Mouse (Mus musculus): ENCODE measurements at regions not wholly inside any gene's neighbourhood (a gene's known extent, or its start where the extent isn't known, plus 50 kb on each side); places are given as distances from the start of the nearest gene placed in this dataset.
"Not testable (repeated sequence)": the region's sequence is repeated elsewhere in the genome, so short reads cannot be mapped to it uniquely, and the experiment has no call there.

DNA sequence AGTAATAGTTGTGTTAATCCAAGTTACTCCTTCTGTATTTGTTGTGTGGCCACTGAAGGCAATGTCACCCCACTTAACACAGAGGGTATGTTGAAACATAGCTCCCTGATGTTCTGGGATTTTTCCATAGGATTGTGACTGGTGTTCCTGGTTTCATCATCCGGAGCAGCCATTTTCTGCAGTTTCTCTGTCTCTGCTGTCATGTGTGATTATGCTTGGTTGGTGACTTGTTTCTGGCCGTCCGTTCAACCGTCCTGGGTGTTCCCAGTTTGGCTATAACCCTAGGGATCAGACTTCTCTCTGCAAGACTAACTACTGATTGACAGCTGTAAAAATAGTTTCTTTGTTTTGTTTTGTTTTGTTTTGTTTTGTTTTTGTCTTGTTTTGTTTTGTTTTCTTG is 98.1 kb upstream of the Rpl34 start:
- no peak for DNase-seq (ENCODE audit: low spot score in 2 of 2)

DNA sequence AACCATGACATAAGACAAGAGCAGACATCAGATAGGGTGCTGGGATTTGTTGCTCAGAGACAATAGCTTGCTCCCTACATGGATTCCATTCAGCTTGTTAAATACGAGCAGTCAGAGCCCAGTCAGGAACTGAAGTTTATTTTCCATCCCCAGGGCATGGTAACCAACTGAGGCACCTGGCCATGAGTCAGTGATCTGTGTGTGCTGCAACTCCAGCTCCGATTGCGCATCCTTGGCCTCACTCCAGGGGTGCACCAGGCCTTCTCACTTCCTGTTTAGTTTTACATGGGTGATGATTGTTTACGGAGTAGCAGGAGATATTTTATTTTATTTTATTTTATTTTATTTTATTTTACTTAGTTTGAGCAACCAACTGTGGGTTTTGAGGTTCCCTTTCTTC is 97.7 kb upstream of the Rpl34 start:
- no peak for DNase-seq (ENCODE audit: low spot score in 2 of 2)

DNA sequence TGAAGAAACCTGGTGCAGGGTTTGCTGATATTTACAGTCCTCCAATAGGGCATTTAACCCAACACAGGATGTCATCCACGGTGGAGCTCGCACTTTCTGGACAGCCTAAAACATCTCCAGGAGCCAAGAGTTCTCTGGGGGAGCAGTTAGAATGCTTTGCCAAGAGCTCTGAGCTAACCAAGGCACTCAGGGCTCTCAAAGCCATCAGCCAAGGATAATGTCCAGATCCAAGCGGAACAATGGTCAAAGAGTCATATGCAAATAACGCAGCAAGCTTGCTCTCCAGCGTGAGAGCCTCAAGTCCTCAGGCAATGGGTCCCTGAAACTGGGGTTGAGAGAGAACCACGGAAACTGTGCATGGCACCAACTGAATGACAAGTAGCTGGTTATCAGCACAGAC is 96.8 kb upstream of the Rpl34 start:
- DNase-seq (ENCODE audit: low spot score in 2 of 2): peak in 1 of 2 experiments; percentile 6

DNA sequence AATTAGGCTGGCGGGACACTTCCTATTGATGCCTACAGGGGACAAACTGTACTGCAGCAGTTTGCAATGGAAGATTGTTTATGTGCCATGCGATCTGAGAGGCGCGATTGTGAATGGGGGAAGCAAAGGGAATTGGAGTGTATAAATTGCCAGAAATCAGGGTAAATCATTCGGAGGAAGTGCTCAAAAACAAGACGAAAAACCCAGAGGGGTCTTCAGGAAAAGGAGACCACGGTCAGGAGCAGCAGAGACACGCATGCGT is 89.6 kb upstream of the Rpl34 start:
- no peak for DNase-seq (ENCODE audit: low spot score in 2 of 2)

DNA sequence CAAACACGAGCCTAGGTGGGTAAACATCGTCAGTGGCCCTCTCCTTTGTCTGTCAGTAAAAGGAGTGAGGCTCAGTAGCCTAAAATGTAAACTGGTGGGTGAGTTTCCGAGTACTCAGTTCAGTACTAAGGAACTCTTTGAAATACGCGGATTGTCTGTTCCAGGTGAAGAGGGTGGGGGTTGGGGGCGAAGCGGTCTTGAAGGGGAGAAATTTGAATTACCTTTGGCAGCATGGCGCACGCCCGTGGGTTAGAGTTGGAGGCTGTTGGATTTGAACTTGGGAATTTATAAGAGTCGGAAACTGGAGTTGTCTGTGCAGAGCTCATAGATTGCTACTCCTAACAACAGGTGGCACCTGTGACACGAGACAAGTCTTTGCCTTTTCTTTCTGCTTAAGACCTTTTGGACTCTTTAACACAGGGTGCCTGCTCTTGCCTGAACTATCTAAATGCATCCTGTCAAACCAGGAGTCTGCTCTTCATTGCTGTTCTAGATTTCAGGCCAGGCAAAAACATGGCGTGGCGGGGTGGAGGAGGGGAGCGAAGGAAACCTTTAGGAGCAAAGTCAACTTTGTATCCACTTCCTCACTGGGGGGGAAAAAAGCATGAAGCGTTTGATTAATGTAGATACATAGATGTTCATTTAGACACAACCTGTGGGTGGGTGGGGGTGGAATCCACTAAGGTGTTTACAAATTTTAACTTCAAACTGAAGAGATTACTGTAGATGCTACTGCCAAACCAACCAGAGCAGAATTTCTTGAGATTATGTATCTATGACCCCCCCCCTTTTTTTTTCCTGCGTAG is 89.0 kb upstream of the Rpl34 start:
- no peak for DNase-seq (ENCODE audit: low spot score in 2 of 2)

DNA sequence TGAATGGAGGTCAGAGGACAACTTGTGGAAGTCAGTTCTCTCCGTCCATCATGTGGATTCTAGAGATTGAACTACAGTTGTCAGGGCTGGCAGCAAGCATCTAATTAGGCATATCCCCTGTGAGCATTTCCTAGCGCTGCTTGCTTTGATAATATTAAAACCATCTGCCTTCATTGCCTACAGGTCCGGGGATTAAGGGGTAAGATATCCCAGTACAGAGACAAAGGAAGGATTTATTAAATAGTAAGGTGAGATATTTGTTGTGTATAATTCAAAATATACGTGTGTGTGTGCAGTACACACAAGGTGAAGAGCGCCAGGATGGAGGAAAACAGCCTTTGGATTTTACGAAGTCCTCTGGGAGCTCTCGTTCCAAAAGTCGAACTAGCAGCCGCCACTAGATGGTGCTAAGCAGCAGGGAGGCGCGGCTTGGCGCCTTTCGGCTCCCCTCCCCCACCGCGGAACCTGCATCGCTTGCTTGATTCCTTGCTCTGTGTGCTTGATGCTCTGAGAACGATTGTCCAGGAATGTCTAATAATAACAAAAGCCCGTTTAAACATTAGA is 88.4 kb upstream of the Rpl34 start:
- peak; percentile 78 to 83 for DNase-seq (ENCODE audit: low spot score in 2 of 2)

DNA sequence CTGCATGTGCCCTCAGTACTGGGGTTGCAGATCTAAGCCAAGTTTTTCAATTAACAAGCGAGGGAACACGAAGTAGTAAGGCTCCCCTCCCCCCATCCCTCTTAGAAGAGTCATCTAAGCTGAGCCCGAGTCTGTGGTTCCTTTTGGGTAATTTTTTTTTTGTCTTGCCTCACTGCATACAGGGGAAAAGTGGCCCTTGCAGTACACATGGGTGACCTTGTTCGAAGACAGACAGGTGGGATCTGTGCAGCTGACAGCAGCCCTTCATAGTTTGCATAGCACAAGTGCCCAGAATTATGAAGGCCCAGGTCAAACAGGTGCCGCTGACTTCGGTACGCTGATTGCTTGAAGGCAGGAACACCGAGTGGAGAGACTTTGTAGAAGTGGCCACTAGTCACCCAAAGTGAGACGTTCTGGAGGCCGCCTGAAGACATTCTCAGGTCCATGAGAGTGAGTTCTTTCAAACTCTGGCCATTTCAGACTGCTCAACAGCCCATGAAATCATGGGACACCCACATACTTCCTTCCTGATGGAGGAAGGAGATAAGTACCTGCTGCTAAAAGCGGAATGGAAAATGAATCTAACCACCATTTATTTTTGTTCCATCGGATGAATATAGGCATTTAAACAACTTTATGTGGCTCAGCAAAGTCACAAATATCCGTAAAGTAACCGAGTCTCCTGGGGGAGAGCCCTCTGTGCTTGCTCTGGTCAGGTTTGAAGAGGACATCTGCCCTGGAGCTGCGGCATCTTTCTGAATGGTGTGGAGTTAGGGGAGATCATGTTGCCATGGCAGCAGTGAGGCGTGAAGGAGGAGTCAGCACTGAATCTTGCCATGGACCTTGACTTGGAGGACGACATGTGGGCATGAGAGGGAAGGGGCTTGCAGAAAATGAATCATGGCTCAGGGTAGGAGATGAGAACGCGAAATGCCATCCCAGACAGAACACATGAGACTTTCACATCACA is 79.8 kb upstream of the Rpl34 start:
- no peak for DNase-seq (ENCODE audit: low spot score in 2 of 2)

DNA sequence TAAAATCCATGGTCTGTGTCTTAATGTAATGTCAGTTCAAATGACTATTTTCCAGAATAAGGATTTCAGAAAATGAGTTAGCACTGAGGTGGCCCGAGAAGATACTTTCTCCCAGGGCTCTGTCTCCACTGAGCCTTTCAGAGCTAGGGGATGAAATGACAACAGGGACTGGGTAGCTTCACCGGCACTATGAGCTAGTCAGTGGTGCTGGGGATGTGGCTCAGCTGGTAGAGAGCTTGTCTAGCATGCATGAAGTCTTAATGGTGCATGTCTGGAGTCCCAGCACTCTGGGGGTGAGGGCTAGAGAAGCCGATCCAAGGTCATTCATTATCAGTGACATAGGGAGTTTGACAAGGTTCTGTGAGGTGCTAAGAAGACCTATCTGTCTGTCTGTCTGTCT is 75.1 kb upstream of the Rpl34 start:
- DNase-seq (ENCODE audit: low spot score in 2 of 2): no peak

DNA sequence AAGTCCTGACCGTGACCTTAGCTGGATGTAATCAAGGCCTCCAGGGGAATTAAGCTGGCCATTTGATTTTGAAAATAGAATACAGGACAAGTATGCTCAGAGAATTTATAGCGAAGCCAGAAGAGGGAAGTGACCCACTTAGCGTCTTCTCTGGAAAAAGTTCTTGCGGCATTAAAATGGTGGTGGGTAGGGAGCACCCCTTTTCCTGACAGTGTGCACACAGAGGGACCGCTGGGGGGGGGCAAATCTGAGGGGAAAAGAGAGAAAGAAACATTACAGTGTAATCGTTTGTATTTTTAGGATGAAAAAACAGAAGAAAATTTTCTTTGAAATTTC is 74.1 kb upstream of the Rpl34 start:
- no peak for DNase-seq (ENCODE audit: low spot score in 2 of 2)

DNA sequence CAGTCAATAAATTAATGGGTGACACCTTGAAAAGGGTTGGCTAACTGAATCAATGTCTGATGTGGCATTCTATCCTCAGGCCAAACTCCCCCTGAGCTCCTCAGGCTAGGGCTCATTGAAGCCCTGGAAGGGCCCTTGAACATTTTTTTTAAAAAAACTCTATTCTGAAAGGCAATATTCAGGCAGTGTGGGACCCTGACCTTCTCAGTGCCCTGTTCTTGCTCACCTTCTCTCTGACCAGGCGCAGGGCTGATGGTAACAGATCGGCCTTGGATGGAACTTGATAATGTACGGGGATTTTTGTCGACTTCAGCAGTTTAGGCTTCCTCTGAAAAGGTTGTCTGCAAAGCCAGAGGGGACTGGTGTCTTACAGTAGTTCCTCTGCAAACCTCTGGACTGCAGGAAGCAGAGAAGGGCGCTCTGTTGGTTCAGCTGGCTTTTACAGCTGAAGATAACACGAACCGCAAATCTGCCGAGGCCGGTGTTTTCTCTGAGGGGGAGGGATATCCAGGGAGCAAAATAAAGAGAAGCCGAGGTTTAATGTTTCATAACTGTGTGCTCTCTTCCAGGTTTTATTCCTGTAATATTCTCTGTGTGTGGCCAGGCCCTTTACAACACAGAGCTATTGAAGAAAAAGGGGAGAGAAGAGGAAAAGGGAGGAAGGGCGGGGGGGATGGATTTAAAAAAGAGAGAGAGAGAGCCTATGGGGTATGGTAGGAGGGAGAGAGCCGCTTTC is 73.6 kb upstream of the Rpl34 start:
- DNase-seq (ENCODE audit: low spot score in 2 of 2): no peak

DNA sequence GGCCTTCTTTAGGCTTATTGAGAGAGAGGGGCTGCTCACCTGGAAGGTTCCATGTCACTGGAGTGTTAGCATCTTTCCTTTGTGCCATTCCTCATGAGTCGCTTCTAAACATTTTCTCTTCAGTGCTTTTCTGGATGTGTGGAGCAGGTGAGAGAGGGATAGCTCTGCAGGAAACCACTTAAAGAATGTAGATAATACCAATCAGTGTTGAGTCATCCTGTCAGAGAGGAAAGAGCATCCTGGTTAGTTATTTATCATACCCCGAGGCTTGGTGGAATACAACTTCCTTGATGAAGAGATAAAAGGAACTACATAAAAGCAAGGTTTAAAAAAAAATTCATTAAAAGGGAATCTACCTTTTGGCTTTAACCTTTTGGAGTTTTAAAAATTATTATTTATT is 69.8 kb upstream of the Rpl34 start:
- DNase-seq (ENCODE audit: low spot score in 2 of 2): no peak

DNA sequence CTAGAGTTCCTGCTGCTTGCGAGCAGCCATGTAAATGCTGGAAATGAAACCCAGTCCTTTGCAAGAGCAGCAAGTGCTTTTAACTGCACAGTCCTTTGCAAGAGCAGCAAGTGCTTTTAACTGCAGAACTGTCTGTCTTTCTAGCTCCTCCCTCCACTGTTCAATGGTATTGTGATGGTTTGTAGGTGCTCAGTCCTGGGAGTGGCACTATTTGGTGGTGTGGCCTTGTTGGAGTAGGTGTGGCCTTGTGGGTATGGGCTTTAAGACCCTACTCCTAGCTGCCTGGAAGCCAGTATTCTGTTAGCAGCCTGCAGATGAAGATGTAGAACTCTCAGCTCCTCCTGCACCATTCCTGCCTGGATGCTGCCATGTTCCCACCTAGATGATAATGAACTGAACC is 67.8 kb upstream of the Rpl34 start:
- not testable (repeated sequence) for DNase-seq (ENCODE audit: low spot score in 2 of 2)

DNA sequence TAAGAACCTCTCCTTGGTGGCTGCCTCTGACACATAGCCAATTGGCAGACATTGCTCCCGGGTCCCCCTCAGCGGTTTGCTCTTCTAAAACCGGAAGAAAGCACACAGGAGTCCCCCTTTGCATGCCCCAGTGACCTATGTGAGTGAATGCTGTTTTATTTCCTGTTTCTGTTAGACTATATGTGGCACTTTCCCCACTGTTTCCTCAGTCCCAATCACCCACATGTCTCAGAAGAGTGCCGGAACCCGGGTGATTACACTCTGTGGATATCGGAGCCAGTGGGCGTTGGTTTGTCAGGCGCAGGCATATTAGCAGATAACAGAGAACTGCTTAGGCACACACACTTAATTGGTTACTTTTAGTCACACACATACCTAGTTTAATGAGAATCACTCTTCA is 66.3 kb upstream of the Rpl34 start:
- DNase-seq (ENCODE audit: low spot score in 2 of 2): no peak

DNA sequence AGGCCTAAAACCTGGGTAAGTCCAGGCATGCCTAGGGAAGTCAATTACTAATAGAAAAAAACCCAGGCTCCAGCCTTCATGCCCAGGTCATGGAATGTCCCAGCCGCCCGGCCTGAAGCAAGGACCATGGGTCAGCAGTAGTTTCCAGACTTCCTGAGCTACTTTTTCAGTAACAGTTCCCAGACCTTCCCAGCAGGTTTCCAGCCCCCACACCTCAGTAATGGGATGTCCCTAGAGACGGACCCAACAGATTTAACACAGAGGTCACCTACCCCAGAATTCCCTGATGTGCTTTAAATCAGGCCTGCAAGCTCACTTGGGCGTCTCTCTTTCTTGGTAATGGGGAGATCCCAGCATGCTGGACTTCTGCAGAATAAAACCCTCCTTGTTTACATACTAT is 65.2 kb upstream of the Rpl34 start:
- no peak for DNase-seq (ENCODE audit: low spot score in 2 of 2)

DNA sequence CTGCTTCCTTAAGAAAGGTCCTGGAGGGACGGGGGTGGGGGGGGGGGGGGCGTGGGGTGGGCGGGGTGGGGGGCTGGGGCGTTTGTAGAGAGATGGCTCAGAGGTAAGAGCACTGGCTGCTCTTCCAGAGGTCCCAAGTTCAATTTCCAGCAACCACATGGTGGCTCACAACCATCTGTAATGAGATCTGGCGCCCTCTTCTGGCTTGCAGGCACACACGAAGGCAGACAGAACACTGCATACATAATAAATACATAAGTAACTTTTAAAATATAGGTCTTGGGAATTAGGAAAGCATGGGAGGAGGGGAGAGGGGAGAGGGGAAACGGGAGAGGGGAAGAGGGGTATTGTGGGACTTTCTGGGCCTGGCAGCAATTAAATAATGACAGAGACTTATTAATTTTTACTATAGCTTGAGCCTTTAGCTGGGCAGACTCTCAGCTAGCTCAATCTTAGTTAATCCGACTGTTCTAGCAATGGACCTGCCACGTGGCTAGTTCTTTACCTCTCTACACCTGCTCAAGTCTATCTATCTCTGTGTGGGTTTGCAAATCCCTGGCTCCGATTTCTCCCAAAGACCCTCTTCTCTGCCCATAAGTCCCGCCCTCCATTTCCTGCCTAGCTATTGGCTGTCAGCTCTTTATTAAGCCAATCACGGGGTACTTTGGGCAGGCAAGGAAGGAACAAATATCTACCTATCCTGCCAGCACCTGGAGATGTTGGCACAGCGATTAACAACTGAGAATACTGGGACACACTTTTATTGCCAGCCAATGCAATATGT is 64.1 kb upstream of the Rpl34 start:
- DNase-seq (ENCODE audit: low spot score in 2 of 2): no peak

DNA sequence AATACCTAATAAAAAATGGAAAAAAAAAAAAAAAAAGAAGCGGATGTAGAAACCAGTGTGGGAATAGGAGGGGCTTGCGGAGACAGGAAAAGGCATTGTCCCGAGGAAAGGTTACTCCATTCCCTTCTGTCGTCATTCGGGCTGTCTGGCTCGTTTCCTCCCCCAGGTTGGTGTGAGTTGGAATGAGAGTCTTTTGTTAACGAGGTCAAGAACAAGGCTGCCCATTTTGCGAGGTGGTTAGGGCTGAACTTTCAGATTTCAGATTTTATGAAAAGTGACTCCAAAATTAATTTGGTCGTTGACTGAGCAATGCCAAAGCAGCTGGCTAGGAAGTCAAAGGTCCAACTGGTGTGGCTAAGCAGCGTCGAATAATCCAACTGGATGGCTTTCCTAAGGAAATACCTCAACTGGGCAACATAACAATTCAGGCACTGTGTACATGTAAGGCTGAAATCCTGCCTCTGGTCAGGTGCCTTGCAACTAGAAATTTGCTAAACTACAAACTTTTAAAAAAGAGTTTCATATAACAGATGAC is 50.6 kb upstream of the Rpl34 start:
- no peak for DNase-seq (ENCODE audit: low spot score in 2 of 2)

Measured in urinary bladder, postnatal 36 days (tissue).